Mouse (Mus musculus) spleen, postnatal 10 days (tissue): Measurements from ENCODE around the gene Atp5j2.
"Not testable (repeated sequence)": the region's sequence is repeated elsewhere in the genome, so short reads cannot be mapped to it uniquely, and the experiment has no call there.

Experiments
- DNase-seq, 2 experiments: peaks; one replicate each; pipeline ENCODE4 v3.0.0; 2021 to 2022; ENCODE audit warnings: low spot score in 2 of 2

Atp5j2 gene

DNA sequence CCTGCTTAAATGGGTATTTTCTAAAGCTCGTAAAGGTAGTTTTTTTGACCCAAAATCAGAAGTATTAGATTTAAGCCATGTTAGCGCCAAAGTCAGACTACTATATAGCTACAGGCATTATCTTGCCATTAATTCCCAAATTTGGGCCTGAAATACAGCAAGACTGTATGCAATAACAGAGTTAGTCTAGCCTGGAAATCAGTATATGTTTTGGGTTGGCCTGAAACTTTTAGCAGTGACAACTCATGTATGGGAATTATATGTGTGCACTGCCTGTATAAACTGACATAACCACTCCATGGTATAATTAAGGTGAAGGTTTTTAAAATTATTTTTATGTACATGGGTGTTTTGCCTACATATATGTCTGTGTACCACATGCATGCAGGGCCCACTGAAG, at the start of gene Atp5j2:
Atp5j2 (minus strand) TSS at position 101 of the 400 bp plus-strand sequence.
- DNase-seq = no peak

- DNase-seq = peak in 1 of 2 experiments; percentile 52
These were observed 42.8 kb upstream of the Atp5j2 start for GRCm38 (mm10) chr5:145234636-145235035.

DNA sequence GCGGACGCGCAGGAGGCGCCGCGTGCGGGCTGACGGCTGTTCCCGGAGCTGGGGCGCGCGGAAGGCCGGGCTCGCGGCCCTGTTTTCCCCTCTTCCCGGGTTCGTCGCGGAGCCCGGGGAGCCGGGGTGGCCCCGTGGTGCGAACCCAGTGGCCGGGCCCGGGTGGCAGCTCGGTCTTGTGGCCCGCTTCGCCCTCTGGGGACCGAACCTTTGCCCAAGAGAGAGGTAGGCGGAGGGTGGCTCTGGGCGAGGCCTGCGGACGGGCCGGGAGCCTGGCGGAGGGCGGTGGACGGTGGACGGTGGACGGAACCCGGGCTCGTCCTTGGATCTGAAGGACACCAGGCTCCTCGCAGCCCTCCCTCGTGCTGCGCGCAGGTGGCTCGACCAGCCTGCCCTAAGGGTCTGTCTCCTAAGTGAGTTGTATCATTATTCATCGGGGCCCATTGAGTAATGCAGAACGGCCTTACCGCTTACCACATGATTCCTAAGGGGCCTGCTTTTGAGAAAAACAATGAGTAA, 40.1 kb upstream of the Atp5j2 start:
- DNase-seq = no peak

GRCm38 (mm10) chr5:145231367-145231871, 39.6 kb upstream of the Atp5j2 start, which contains the start of gene Zfp655:
TSS of gene Zfp655 (plus strand) at chr5:145231715.
- DNase-seq = peak; percentile 94 to 96

DNA sequence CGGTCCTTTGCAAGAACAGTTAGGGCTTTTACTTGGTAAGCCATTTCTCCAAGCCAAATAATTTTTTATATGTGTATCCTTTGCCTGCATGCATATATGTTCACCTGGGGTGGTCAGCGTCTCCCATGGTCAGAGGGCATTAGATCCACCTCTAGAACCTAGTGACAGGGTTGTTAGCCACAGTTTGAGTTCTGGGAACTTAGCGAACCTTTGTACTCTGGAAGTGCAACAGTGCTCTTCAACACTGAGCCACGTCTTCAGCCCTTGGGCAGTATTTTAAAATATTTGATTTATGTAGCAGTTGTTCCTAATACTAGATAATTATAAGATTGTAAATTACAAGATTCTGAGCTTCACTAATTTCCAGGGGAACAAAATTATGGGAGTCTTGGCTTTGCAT, 38.8 kb upstream of the Atp5j2 start:
- no peak for DNase-seq

DNA sequence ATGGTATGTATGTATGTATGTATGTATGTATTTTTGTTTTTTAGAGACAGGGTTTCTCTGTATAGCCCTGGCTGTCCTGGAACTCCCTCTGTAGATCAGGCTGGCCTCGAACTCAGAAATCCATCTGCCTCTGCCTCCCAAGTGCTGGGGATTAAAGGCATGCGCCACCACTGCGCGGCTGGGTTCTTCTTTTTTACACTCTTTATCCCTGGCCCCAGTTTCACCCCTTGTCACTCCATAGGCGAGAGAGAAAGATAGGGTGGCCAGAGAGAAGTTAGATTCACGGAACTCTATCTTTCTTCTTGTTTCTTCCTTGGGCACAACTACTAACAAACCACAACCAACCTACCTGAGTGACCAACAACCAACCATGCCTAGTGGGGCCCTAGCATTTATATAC, 37.4 kb upstream of the Atp5j2 start:
- not testable (repeated sequence) for DNase-seq

- DNase-seq = no peak
These were observed 34.6 kb upstream of the Atp5j2 start for GRCm38 (mm10) chr5:145226453-145226852.

GRCm38 (mm10) chr5:145223395-145223794, 31.5 kb upstream of the Atp5j2 start:
- no peak for DNase-seq

DNA sequence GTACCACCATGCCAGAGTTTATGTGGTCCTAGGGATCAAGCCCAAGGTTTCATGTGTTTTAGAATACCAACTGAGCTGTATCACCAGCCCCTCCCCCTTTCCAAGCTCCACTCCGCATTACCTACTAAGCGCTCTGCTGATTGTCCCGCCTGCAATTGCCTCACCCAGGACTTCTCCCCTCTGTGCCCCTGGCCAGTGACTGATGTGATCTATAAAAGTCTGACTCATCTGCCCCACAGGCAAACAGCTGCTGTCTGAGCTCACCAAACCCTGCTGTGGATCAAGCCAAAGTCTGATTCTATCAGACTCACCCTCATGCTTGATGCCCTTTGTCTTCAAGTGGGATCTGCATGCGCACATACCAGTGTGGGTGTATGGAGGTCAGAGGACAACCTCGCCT, 31.0 kb upstream of the Atp5j2 start:
- no peak for DNase-seq

DNA sequence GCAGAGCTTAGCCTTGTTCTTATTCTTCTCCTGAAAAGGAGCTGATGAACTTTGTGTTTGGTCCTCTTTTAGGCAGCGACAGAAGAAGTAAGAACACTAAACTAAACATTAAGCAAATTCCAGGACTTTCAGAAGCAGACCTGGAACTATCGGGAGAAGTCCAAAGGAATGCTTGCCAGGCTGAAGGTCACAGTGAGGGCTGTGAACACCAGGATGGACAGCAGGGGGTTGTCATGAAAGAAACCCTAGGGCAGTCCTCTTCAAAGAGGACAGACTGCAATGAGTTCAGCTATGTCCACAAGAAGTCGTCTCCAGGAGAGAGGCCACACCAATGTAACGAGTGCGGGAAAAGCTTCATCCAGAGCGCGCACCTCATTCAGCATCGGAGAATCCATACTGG, 28.1 kb upstream of the Atp5j2 start:
- no peak for DNase-seq

GRCm38 (mm10) chr5:145218671-145219070, 26.8 kb upstream of the Atp5j2 start:
- DNase-seq = no peak

- DNase-seq = no peak
These were observed 26.3 kb upstream of the Atp5j2 start for GRCm38 (mm10) chr5:145218206-145218605.

GRCm38 (mm10) chr5:145217746-145218145, 25.9 kb upstream of the Atp5j2 start:
- DNase-seq = no peak

DNA sequence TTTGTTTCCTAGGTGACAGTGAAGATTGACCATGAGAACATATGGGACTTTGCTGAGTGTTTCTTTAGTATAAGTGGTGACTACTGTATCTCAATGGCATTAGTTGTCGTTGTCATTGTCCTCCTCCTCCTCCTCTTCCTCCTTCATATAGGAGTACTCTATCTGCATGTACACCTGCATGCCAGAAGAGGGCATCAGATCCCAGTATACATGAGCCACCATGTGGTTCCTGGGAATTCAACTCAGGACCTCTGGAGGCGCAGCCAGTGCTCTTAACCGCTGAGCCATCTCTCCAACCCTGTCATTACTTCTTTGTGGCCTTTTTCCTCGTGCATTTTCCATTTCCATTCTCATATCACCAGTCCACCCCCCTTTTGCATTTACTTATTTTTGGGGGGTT, 22.8 kb upstream of the Atp5j2 start:
- DNase-seq = no peak

- no peak for DNase-seq
These were observed 21.6 kb upstream of the Atp5j2 start for GRCm38 (mm10) chr5:145213505-145213904.

DNA sequence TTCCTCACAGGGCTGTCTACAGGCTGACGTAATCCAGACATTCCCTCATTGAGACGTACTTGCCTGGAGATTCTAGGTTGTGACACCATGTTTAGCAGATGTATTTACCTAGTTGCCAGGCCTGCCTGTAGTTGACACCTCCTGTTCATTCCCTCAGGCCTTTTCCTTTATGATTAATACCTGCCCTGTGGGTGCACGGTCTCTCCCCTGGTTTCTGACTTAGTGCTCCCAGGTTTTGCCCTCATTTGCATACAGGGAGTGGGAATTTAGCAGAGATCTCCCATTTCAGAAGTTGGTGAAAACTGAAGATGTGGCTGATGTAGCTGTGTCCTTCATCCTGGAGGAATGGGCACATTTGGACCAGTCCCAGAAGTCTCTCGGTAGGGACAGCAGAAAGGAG, 20.4 kb upstream of the Atp5j2 start:
- no peak for DNase-seq

DNA sequence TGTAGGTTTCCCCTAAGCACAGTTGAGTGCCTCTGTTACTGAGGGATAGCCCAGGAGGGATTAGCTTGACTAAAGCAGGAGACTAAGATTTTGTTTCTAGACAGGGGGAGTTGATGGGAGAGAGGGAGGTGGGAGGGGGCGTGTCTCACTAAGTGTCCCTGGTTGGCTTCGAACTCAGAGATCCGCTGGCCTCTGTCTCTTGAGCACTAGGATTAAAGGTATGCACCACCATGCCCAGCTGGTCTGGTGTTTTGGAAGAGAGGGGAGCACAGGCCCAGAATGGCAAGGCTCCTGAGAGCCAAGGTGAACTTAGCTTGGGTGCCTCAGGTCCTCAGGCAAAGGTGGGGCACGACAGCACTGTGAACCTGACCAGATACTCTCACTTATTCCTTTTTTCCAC, 19.5 kb upstream of the Atp5j2 start:
- no peak for DNase-seq

GRCm38 (mm10) chr5:145208391-145208790, 16.5 kb upstream of the Atp5j2 start:
- DNase-seq = not testable (repeated sequence)

- no peak for DNase-seq
These were observed 16.1 kb upstream of the Atp5j2 start for GRCm38 (mm10) chr5:145207954-145208353.

DNA sequence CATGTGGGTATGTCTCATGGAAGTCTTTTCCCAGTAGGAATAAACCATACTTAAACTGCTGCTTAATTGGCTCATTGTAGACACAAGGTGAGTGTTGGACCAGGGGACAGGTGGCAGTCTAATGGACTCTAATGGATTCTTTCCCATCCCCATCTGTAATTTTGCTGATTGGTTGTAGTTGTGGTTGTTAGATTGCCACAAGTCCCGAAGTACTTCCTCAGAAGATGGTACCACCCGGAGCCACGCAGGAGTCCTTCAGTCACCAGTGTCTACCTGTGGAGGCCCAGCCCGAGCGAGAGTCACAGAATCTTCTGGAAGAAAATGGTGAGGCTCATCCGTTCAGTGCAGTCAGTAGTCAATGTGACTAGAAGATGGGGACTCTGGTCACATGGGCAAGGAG, 15.5 kb upstream of the Atp5j2 start:
- no peak for DNase-seq

- DNase-seq = no peak
These were observed 13.2 kb upstream of the Atp5j2 start for GRCm38 (mm10) chr5:145205041-145205440.

DNA sequence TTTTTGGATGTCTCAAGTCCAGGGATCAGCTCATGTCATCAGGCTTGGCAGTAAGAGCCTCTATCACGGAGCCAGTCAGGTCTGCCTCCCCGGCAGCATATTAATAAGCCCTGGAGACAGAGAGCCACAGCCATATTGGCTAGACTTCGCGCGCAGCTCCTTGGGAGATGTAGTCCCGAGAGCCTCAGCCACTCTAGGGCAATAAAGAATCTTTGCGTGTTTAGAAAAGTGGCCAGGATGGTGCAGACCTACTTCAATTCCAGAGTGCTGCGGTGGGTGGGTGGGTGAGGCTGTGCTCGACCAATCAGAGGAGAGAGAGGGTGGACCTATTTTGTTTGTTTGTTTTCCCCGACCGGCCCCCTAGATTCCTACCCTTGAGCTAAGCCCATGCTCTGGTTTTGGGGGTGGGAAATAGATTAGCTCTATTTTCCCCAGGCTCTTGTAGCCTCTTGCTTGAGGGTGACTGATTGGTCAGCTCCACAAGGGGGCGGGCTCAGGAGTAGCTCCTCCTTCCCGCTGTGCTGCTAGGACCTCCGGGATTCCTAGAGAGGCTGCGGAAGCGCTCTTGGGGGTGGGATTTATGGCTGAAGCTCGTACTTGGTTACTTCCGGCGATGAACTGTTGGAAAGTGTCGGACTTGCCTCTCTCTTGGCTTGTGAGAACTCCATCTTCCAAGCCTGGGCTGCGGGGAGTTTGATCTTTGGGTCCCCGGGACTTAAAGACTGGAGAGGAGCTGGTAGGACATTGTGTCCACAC, 12.3 kb upstream of the Atp5j2 start, which contains the start of gene Zkscan5:
Zkscan5 (plus strand) TSS at position 627 of the 756 bp plus-strand sequence.
- DNase-seq = peak; percentile 94 to 97

GRCm38 (mm10) chr5:145202446-145202845, 10.6 kb upstream of the Atp5j2 start:
- no peak for DNase-seq
